Mouse (Mus musculus) brown adipose tissue, adult 24 weeks (tissue): Measurements from ENCODE around the gene Frmd4a. TPM values are rescaled to one million over a fixed set of nuclear protein-coding genes. Genes with fewer than 3 reads are reported as not detected.
A peak's percentile ranks its signal among the peaks of the same experiment; 100 is the strongest.

ENCODE experiments used
- H3K27ac ChIP-seq: fragments of 200-500 bp; replicated peaks from 2 replicates; pipeline ENCODE4 v1.5.1; 2012; ENCODE audit warnings: low read depth, mild to moderate bottlenecking, low read length
- H3K4me1 ChIP-seq: fragments of 200-500 bp; 2 replicates; pipeline ENCODE4 v1.6.1; 2012; ENCODE audit warnings: low read length, mixed read lengths; ENCODE audit not compliant: control insufficient read depth, insufficient read depth, insufficient read length
- H3K4me3 ChIP-seq: fragments of 200-500 bp; 2 replicates; pipeline ENCODE4 v1.5.1; 2012; ENCODE audit warnings: low read depth, mild to moderate bottlenecking, low read length, moderate library complexity; ENCODE audit not compliant: insufficient read depth
- polyA plus RNA-seq: library from polyadenylated mRNA; stranded (reverse); fragments of >200 nt; gene quantifications from 2 replicates; pipeline ENCODE4 v1.2.4, GENCODE M21; 2012; ENCODE audit not compliant: missing spikeins, insufficient read depth, insufficient read length

Gene Frmd4a
- polyA plus RNA-seq, 1 experiment, result 2.3 TPM

GRCm38 (mm10) chr2:4378844-4379243 lies 361.3 kb downstream of the Frmd4a start:
- no peaks in the 10 kb centered on the region for H3K4me1 ChIP-seq
- H3K4me3 ChIP-seq, result no peak overlapping the region
- no peak overlapping the region for H3K27ac ChIP-seq

GRCm38 (mm10) chr2:4380435-4380834 lies 362.9 kb downstream of the Frmd4a start:
- no peaks in the 10 kb centered on the region for H3K4me1 ChIP-seq
- no peak overlapping the region for H3K27ac ChIP-seq
- no peak overlapping the region for H3K4me3 ChIP-seq

- Histone ChIP-seq H3K4me3 (no peak overlapping the region), H3K4me1 (no peaks in the 10 kb centered on the region), H3K27ac (no peak overlapping the region)
These were observed 363.4 kb downstream of the Frmd4a start for GRCm38 (mm10) chr2:4380926-4381325.

GRCm38 (mm10) chr2:4386468-4386867 lies 369.0 kb downstream of the Frmd4a start:
- Histone ChIP-seq H3K27ac (no peak overlapping the region), H3K4me3 (no peak overlapping the region), H3K4me1 (no peaks in the 10 kb centered on the region)

- Histone ChIP-seq H3K4me3 (no peak overlapping the region), H3K27ac (no peak overlapping the region), H3K4me1 (no peaks in the 10 kb centered on the region; the same call in 1 of the 2 replicates)
These were observed 371.8 kb downstream of the Frmd4a start for GRCm38 (mm10) chr2:4389330-4389729.

GRCm38 (mm10) chr2:4391091-4391490 lies 373.6 kb downstream of the Frmd4a start:
- H3K27ac ChIP-seq, result 0 out of 2 replicates have a peak overlapping the region, but pooled peaks have one; percentile 10
- H3K4me1 ChIP-seq, result no peaks in the 10 kb centered on the region; the same call in 1 of the 2 replicates
- no peak overlapping the region for H3K4me3 ChIP-seq

GRCm38 (mm10) chr2:4391678-4392085 lies 374.2 kb downstream of the Frmd4a start:
- Histone ChIP-seq H3K4me1 (no peaks in the 10 kb centered on the region; the same call in 1 of the 2 replicates), H3K4me3 (peak overlapping the region; percentile 23; the same call in 1 of the 2 replicates), H3K27ac (0 out of 2 replicates have a peak overlapping the region, but pooled peaks have one; percentile 10)

GRCm38 (mm10) chr2:4393046-4393445 lies 375.5 kb downstream of the Frmd4a start:
- no peaks in the 10 kb centered on the region; the same call in 1 of the 2 replicates for H3K4me1 ChIP-seq
- H3K27ac ChIP-seq, result no peak overlapping the region
- no peak overlapping the region for H3K4me3 ChIP-seq

- Histone ChIP-seq H3K27ac (no peak overlapping the region), H3K4me3 (no peak overlapping the region), H3K4me1 (no peaks in the 10 kb centered on the region; the same call in 1 of the 2 replicates)
These were observed 377.1 kb downstream of the Frmd4a start for GRCm38 (mm10) chr2:4394641-4395040.

- H3K4me1 ChIP-seq, result 0 out of 2 replicates have a peak, but pooled peaks cover 3% of the 10 kb centered on the region
- no peak overlapping the region for H3K27ac ChIP-seq
- H3K4me3 ChIP-seq, result no peak overlapping the region
These were observed 382.2 kb downstream of the Frmd4a start for GRCm38 (mm10) chr2:4399721-4400120.

GRCm38 (mm10) chr2:4400771-4401596 lies 383.5 kb downstream of the Frmd4a start:
- Histone ChIP-seq H3K27ac (peak overlapping the region; percentile 49), H3K4me1 (0 out of 2 replicates have a peak, but pooled peaks cover 3% of the 10 kb centered on the region), H3K4me3 (peak overlapping the region; percentile 77)

- H3K4me3 ChIP-seq, result peak overlapping the region; percentile 77
- H3K27ac ChIP-seq, result peak overlapping the region; percentile 49
- 0 out of 2 replicates have a peak, but pooled peaks cover 3% of the 10 kb centered on the region for H3K4me1 ChIP-seq
These were observed 384.4 kb downstream of the Frmd4a start for GRCm38 (mm10) chr2:4401597-4402581.

GRCm38 (mm10) chr2:4406977-4407376 lies 389.5 kb downstream of the Frmd4a start:
- H3K4me1 ChIP-seq, result peaks cover 5% of the 10 kb centered on the region; the same call in 1 of the 2 replicates
- H3K27ac ChIP-seq, result no peak overlapping the region
- no peak overlapping the region for H3K4me3 ChIP-seq

- Histone ChIP-seq H3K27ac (peak overlapping the region; percentile 76), H3K4me3 (no peak overlapping the region), H3K4me1 (peaks cover 3% of the 10 kb centered on the region; the same call in 1 of the 2 replicates)
These were observed 392.4 kb downstream of the Frmd4a start for GRCm38 (mm10) chr2:4409810-4410433.
